Mouse (Mus musculus) heart, embryonic 11.5 days (tissue): ENCODE measurements around the gene Kri1. TPM values are rescaled to one million over a fixed set of nuclear protein-coding genes. Genes with fewer than 3 reads are reported as not detected.
"Not testable (repeated sequence)": the region's sequence is repeated elsewhere in the genome, so short reads cannot be mapped to it uniquely, and the experiment has no call there.

Experiments
- ATAC-seq: fragments of 200-750 bp; cut with Nextera tagmentation; replicated peaks from 2 replicates; pipeline ENCODE4 v1.8.0; 2017; ENCODE audit warnings: moderate library complexity; ENCODE audit not compliant: insufficient number of reproducible peaks, low FRiP score, low TSS enrichment
- H3K27ac ChIP-seq: fragments of 300-500 bp; sonication (generic); 2 replicates; pipeline ENCODE4 v1.5.1; 2014; ENCODE audit warnings: mild to moderate bottlenecking, low read depth, low read length
- H3K27me3 ChIP-seq: fragments of 300-500 bp; sonication (generic); 2 replicates; pipeline ENCODE4 v1.6.1; 2014; ENCODE audit warnings: mild to moderate bottlenecking, low read length, mixed read lengths; ENCODE audit not compliant: control insufficient read depth, insufficient read depth
- H3K36me3 ChIP-seq: fragments of 300-500 bp; sonication (generic); 2 replicates; pipeline ENCODE4 v1.6.1; 2014; ENCODE audit warnings: mild to moderate bottlenecking, low read length, moderate library complexity, mixed read lengths; ENCODE audit not compliant: control insufficient read depth, insufficient read depth
- H3K4me1 ChIP-seq: fragments of 300-500 bp; sonication (generic); 2 replicates; pipeline ENCODE4 v1.6.1; 2014; ENCODE audit warnings: low read length; ENCODE audit not compliant: control insufficient read depth, insufficient read depth
- H3K4me2 ChIP-seq: fragments of 300-500 bp; sonication (generic); 2 replicates; pipeline ENCODE4 v1.6.1; 2014; ENCODE audit warnings: mild to moderate bottlenecking, moderate library complexity
- H3K4me3 ChIP-seq: fragments of 300-500 bp; sonication (generic); 2 replicates; pipeline ENCODE4 v1.5.1; 2014; ENCODE audit warnings: low read depth, low read length
- H3K9ac ChIP-seq: fragments of 300-500 bp; sonication (generic); 2 replicates; pipeline ENCODE4 v1.6.1; 2014; ENCODE audit warnings: mild to moderate bottlenecking, low read depth, low read length, moderate library complexity
- H3K9me3 ChIP-seq: fragments of 300-500 bp; sonication (generic); replicated peaks from 2 replicates; pipeline ENCODE4 v1.6.1; 2016; ENCODE audit warnings: low read length; ENCODE audit not compliant: control insufficient read depth
- WGBS: fragments of 180-500 bp; shearing (Covaris S2); extraction: QIAGEN DNeasy Blood & Tissue Kit; methylation state at CpG from one replicate; pipeline ENCODE4 v1.1.7; 2014; ENCODE audit not compliant: insufficient replicate concordance; 5-methylcytosine and 5-hydroxymethylcytosine counted together
- polyA plus RNA-seq: library from polyadenylated mRNA; unstranded; fragments of >200 nt; fragmentation: Nextera tagmentation; extraction: Ambion mirVana; gene quantifications from 2 replicates; pipeline ENCODE4 v1.2.1, GENCODE M21; 2014

Gene Kri1
- polyA plus RNA-seq, 1 experiment from 2014 or later = 12.3 TPM

DNA sequence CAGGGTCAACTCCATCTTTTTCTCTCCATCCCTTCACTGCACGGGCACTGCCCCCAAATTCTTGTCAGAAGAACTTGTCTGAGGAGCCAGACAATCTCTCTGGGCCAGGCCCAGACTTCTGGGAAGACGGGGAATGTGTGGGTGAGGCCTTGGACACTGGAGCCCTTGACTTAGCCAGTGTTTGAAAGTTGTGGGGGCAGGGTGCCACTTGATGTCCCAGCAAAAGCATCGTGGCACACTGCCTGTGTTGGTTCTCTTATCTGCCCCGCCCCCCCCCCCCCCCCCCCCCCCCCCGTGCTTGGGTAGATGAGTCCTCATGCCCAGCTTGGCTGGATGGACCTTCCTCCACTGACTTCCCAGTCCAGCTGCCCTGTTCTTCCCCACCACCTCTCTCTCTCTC is 41.3 kb upstream of the Kri1 start:
- Histone ChIP-seq H3K27me3 (no peaks in the 10 kb centered on the region), H3K4me2 (no peak overlapping the region), H3K4me1 (peaks cover 30% of the 10 kb centered on the region), H3K36me3 (no peaks in the 10 kb centered on the region), H3K4me3 (no peak overlapping the region), H3K9me3 (no peaks in the 10 kb centered on the region), H3K9ac (no peak overlapping the region), H3K27ac (no peak overlapping the region)
- WGBS = 24% methylated on average over 3 of the region's 5 CpGs
- no peak for ATAC-seq

DNA sequence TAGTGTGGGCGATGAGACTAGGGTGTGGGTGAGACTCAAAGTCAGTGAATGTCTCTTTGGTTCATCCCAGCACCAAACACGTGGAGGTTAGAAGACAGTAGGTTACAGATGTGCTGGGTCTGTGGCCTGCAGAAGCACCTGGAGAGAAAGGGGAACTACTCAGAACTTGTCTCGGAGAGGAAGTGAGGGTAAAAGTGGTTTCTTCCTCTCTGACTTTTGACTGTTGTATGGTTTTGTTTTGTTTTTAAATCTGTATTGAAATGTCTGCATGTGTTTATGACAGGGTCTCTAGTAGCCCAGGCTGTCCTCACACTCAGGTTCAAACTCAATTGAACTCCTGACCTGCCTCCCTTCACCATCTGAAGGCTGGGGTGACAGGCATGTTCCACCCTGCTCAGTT is 40.3 kb upstream of the Kri1 start:
- H3K36me3 ChIP-seq = no peaks in the 10 kb centered on the region
- no peak for ATAC-seq
- no peaks in the 10 kb centered on the region for H3K27me3 ChIP-seq
- no peak overlapping the region for H3K27ac ChIP-seq
- no peak overlapping the region for H3K9ac ChIP-seq
- 77% methylated on average over 3 of the region's 3 CpGs for WGBS
- H3K9me3 ChIP-seq = no peaks in the 10 kb centered on the region
- no peak overlapping the region for H3K4me2 ChIP-seq
- peaks cover 30% of the 10 kb centered on the region for H3K4me1 ChIP-seq
- H3K4me3 ChIP-seq = no peak overlapping the region

GRCm38 (mm10) chr9:21327569-21327968 is 39.8 kb upstream of the Kri1 start:
- no peak overlapping the region for H3K4me3 ChIP-seq
- no peaks in the 10 kb centered on the region for H3K36me3 ChIP-seq
- H3K4me2 ChIP-seq = no peak overlapping the region
- H3K27ac ChIP-seq = no peak overlapping the region
- 75% methylated on average over 3 of the region's 3 CpGs for WGBS
- no peak overlapping the region for H3K9ac ChIP-seq
- no peak for ATAC-seq
- no peaks in the 10 kb centered on the region for H3K27me3 ChIP-seq
- H3K9me3 ChIP-seq = no peaks in the 10 kb centered on the region
- H3K4me1 ChIP-seq = peaks cover 25% of the 10 kb centered on the region

DNA sequence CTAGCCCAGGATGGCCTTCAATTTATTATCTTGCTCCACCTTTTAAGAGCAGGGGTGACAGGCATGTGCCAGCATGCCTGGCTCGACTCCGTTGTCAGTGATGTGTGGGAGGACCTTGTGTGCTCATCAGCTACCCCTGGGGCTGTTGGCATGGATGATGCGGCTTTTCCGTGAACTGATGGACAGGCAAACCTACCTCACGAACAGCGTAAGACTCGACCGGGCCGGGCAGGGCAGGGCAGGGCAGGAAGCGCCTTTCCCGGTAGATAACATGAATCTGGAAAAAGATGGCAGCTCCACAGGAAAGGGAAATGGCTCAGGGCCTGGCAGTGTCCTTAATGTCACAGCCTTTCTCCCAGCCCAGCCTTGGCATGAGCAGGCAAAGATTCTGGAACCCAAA is 36.5 kb upstream of the Kri1 start:
- Histone ChIP-seq H3K9ac (no peak overlapping the region), H3K36me3 (no peaks in the 10 kb centered on the region), H3K4me1 (peaks cover 22% of the 10 kb centered on the region), H3K27ac (no peak overlapping the region), H3K9me3 (no peaks in the 10 kb centered on the region), H3K4me3 (no peak overlapping the region), H3K27me3 (no peaks in the 10 kb centered on the region), H3K4me2 (no peak overlapping the region)
- no peak for ATAC-seq
- WGBS = 71% methylated on average over 11 of the region's 11 CpGs

- not testable (repeated sequence) for H3K4me3 ChIP-seq, H3K27ac ChIP-seq, ATAC-seq, H3K9ac ChIP-seq, H3K27me3 ChIP-seq, H3K36me3 ChIP-seq, H3K9me3 ChIP-seq
- Histone ChIP-seq H3K4me2 (0 out of 2 replicates have a peak overlapping the region, but pooled peaks have one; percentile 98), H3K4me1 (peaks cover 16% of the 10 kb centered on the region)
- 85% methylated on average over 7 of the region's 8 CpGs for WGBS
Measured at GRCm38 (mm10) chr9:21322917-21323297, 35.1 kb upstream of the Kri1 start.

DNA sequence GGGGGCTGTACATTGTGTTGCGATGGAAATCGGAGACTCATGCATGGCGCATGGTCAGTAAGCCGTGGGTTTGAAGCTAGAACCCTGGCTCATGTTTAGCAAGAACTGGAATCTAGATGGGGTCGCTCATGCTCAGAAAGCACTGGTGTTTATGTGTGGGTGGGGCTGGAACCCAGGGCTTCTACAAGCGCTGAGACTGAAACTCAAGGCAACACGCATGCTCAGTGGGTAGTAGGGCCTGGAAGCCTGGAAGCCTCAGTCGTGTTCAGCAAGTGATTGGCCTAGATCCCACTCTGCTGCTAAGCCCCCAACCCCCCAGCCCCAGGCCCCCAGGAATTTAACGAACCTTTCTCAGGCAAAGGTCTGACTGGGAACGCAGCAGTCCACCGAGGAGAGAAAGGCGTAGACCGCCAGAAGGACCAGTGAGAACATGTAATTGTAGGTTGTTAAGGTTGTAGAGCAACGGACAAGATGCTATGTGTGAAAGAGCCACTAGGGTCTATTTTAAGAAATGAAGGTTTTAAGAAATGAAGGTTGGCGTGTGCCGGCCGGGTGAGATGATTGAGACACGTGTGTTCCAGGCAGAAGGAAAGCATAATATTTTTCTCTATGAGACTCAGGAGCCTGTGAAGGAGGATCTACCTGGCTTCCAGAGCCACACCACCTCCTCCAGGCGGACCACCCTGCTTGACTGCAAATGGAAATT is 34.6 kb upstream of the Kri1 start:
- no peaks in the 10 kb centered on the region for H3K36me3 ChIP-seq
- peak overlapping the region; percentile 90 for H3K9ac ChIP-seq
- no peaks in the 10 kb centered on the region for H3K9me3 ChIP-seq
- peak overlapping the region; percentile 84 for H3K4me3 ChIP-seq
- H3K27me3 ChIP-seq = no peaks in the 10 kb centered on the region
- H3K4me2 ChIP-seq = peak overlapping the region; percentile 98
- H3K4me1 ChIP-seq = peaks cover 16% of the 10 kb centered on the region
- WGBS = 80% methylated on average over 19 of the region's 19 CpGs
- no peak for ATAC-seq
- no peak overlapping the region for H3K27ac ChIP-seq

- no peaks in the 10 kb centered on the region for H3K36me3 ChIP-seq
- no peak for ATAC-seq
- peak overlapping the region; percentile 90 for H3K9ac ChIP-seq
- no peaks in the 10 kb centered on the region for H3K9me3 ChIP-seq
- H3K27ac ChIP-seq = peak overlapping the region; percentile 77
- peak overlapping the region; percentile 98 for H3K4me2 ChIP-seq
- 5% methylated on average over 6 of the region's 6 CpGs for WGBS
- peaks cover 16% of the 10 kb centered on the region for H3K4me1 ChIP-seq
- peak overlapping the region; percentile 84 for H3K4me3 ChIP-seq
- H3K27me3 ChIP-seq = no peaks in the 10 kb centered on the region
Measured at GRCm38 (mm10) chr9:21321513-21321835, 33.7 kb upstream of the Kri1 start.

- peak within 1 kb of the TSS; percentile 77 for H3K27ac ChIP-seq
- H3K4me3 ChIP-seq = peak within 1 kb of the TSS; percentile 84
- WGBS = under 1% methylated on average over 52 of the region's 52 CpGs
Measured at GRCm38 (mm10) chr9:21320619-21321512, 33.1 kb upstream of the Kri1 start, which contains the start of gene Slc44a2. Gene Slc44a2 (plus strand): TSS chr9:21320698.

More at GRCm38 (mm10) chr9:21320619-21321512, 33.1 kb upstream of the Kri1 start, which contains the start of gene Slc44a2:
- Histone ChIP-seq H3K27me3 (no peaks in the 10 kb centered on the region), H3K9me3 (no peaks in the 10 kb centered on the region), H3K4me2 (peak within 1 kb of the TSS; percentile 98), H3K36me3 (no peaks in the 10 kb centered on the region), H3K4me1 (peaks cover 16% of the 10 kb centered on the region), H3K9ac (peak within 1 kb of the TSS; percentile 90)
- ATAC-seq = peak; percentile 91
